Mouse (Mus musculus) heart, postnatal 0 days (tissue): ENCODE data around the gene Rpl3.

Experiments used
- CTCF ChIP-seq: IDR thresholded peaks from 2 replicates; pipeline ENCODE4 v1.5.1; 2016; ENCODE audit warnings: antibody characterized with exemption, control low read depth, low read depth
- EP300 ChIP-seq: IDR thresholded peaks from 2 replicates; pipeline ENCODE4 v1.6.1; 2016; ENCODE audit warnings: antibody characterized with exemption, low read depth

DNA sequence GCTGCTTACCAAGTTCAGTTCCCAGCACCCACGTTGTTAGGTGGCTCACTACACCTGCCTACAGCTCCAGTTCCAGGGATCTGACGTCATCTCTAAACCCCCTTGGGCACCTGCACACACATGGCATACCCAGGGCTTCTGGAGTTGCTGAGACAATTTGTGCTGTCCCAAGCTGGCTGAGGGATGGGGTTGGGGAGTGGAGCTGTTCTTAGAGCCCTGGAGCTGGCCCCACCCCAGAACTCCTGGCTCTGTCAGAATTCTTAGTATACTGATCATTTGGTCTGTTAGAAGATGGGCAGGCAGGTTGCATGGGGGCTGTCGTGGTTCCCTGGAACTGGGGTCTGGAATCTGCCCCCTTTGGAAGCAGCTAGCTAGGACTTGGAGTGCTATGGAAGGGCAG lies 8.5 kb upstream of the Rpl3 start:
- TF ChIP-seq EP300 (no peak), CTCF (no peak)
